Mouse (Mus musculus): ENCODE data around the gene Fam71e1. TPM values are rescaled to one million over a fixed set of nuclear protein-coding genes. Genes with fewer than 3 reads are reported as not detected.

The Fam71e1 gene
- polyA plus RNA-seq, 1 experiment from 2014 or later: 28.1 TPM

- Histone ChIP-seq H3K9me3 (0 out of 2 replicates have a peak, but pooled peaks cover 6% of the 10 kb centered on the region), H3K4me1 (peaks cover 13% of the 10 kb centered on the region), H3K4me3 (no peak overlapping the region), H3K27me3 (replicated peaks) (no peaks in the 10 kb centered on the region), H3K36me3 (peaks cover 42% of the 10 kb centered on the region), H3K4me2 (replicated peaks) (no peak overlapping the region), H3K9ac (no peak overlapping the region), H3K27ac (no peak overlapping the region)
- no peak for ATAC-seq (ENCODE audit: low FRiP score, low read depth)
- 96% methylated on average over 3 of the region's 3 CpGs for WGBS
Measured at GRCm38 (mm10) chr7:44546274-44546673, 49.9 kb downstream of the Fam71e1 start.

- WGBS: 98% methylated on average over 13 of the region's 13 CpGs
- Histone ChIP-seq H3K36me3 (peaks cover 42% of the 10 kb centered on the region), H3K27me3 (replicated peaks) (no peaks in the 10 kb centered on the region), H3K4me1 (peaks cover 13% of the 10 kb centered on the region), H3K27ac (no peak overlapping the region), H3K4me3 (no peak overlapping the region), H3K9ac (no peak overlapping the region), H3K9me3 (0 out of 2 replicates have a peak, but pooled peaks cover 6% of the 10 kb centered on the region), H3K4me2 (replicated peaks) (peak overlapping the region; percentile 92)
- ATAC-seq (ENCODE audit: low FRiP score, low read depth): no peak
Measured at GRCm38 (mm10) chr7:44547041-44547440, 50.7 kb downstream of the Fam71e1 start.

GRCm38 (mm10) chr7:44547725-44548124 is 51.3 kb downstream of the Fam71e1 start:
- ATAC-seq (ENCODE audit: low FRiP score, low read depth): no peak
- H3K9me3 ChIP-seq: 0 out of 2 replicates have a peak, but pooled peaks cover 6% of the 10 kb centered on the region
- H3K4me2 ChIP-seq (replicated peaks): peak overlapping the region; percentile 92
- peaks cover 39% of the 10 kb centered on the region for H3K36me3 ChIP-seq
- H3K4me3 ChIP-seq: peak overlapping the region; percentile 59
- WGBS: 18% methylated on average over 5 of the region's 5 CpGs
- peaks cover 13% of the 10 kb centered on the region for H3K4me1 ChIP-seq
- H3K27ac ChIP-seq: no peak overlapping the region
- H3K9ac ChIP-seq: peak overlapping the region; percentile 59
- no peaks in the 10 kb centered on the region for H3K27me3 ChIP-seq (replicated peaks)

GRCm38 (mm10) chr7:44548497-44549087 is 52.2 kb downstream of the Fam71e1 start, which contains the start of gene Pold1:
Gene Pold1, minus strand, starts transcription at chr7:44548849.
- H3K9ac ChIP-seq: peak within 1 kb of the TSS; percentile 59
- H3K4me1 ChIP-seq: peaks cover 20% of the 10 kb centered on the region
- peak within 1 kb of the TSS; percentile 59 for H3K4me3 ChIP-seq
- H3K27ac ChIP-seq: no peak within 1 kb of the TSS
- 0 out of 2 replicates have a peak, but pooled peaks cover 6% of the 10 kb centered on the region for H3K9me3 ChIP-seq
- WGBS: under 1% methylated on average over 43 of the region's 43 CpGs
- ATAC-seq (ENCODE audit: low FRiP score, low read depth): peak; percentile 85
- H3K4me2 ChIP-seq (replicated peaks): peak within 1 kb of the TSS; percentile 92
- peaks cover 33% of the 10 kb centered on the region for H3K36me3 ChIP-seq
- no peaks in the 10 kb centered on the region for H3K27me3 ChIP-seq (replicated peaks)

GRCm38 (mm10) chr7:44549621-44550408 is 53.4 kb downstream of the Fam71e1 start:
- Histone ChIP-seq H3K4me3 (no peak overlapping the region), H3K27me3 (replicated peaks) (no peaks in the 10 kb centered on the region), H3K4me1 (peaks cover 20% of the 10 kb centered on the region), H3K27ac (no peak overlapping the region), H3K4me2 (replicated peaks) (no peak overlapping the region), H3K9me3 (0 out of 2 replicates have a peak, but pooled peaks cover 6% of the 10 kb centered on the region), H3K36me3 (peaks cover 33% of the 10 kb centered on the region), H3K9ac (no peak overlapping the region)
- WGBS: 95% methylated on average over 23 of the region's 23 CpGs
- no peak for ATAC-seq (ENCODE audit: low FRiP score, low read depth)

GRCm38 (mm10) chr7:44550409-44550678 is 54.0 kb downstream of the Fam71e1 start:
- Histone ChIP-seq H3K9me3 (0 out of 2 replicates have a peak, but pooled peaks cover 6% of the 10 kb centered on the region), H3K4me3 (no peak overlapping the region), H3K27me3 (replicated peaks) (no peaks in the 10 kb centered on the region), H3K4me1 (peaks cover 20% of the 10 kb centered on the region), H3K4me2 (replicated peaks) (no peak overlapping the region), H3K36me3 (peaks cover 33% of the 10 kb centered on the region), H3K27ac (no peak overlapping the region), H3K9ac (no peak overlapping the region)
- 94% methylated on average over 12 of the region's 12 CpGs for WGBS
- no peak for ATAC-seq (ENCODE audit: low FRiP score, low read depth)

Small RNAs within 50 kb of the gene (microRNA-seq; reads per million reads assigned to microRNA genes)
- gene Mir7052 (0.66 reads per million), gene Mir7053 (not detected)

Other genes with a start within 250 kb of the Fam71e1 start
- 0.83 and 1.3 TPM in 2 replicates for gene 1700028J19Rik, start 249.9 kb upstream of the Fam71e1 start, polyA plus RNA-seq (2016; fragmentation: Nextera tagmentation; extraction: Ambion mirVana)
- gene 2410002F23Rik, start 249.9 kb upstream of the Fam71e1 start, polyA plus RNA-seq (2016; fragmentation: Nextera tagmentation; extraction: Ambion mirVana): 179 and 198 TPM in 2 replicates
- not detected in 2 replicates for gene Acp4, start 239.2 kb upstream of the Fam71e1 start, polyA plus RNA-seq (2016; fragmentation: Nextera tagmentation; extraction: Ambion mirVana)
- gene Gm15517, start 235.1 kb upstream of the Fam71e1 start, polyA plus RNA-seq (2016; fragmentation: Nextera tagmentation; extraction: Ambion mirVana): not detected in 2 replicates
- 2.1 and 2.2 TPM in 2 replicates for gene Clec11a, start 189.7 kb upstream of the Fam71e1 start, polyA plus RNA-seq (2016; fragmentation: Nextera tagmentation; extraction: Ambion mirVana)
- gene Shank1, start 186.3 kb upstream of the Fam71e1 start, polyA plus RNA-seq (2016; fragmentation: Nextera tagmentation; extraction: Ambion mirVana): 12.6 and 14.4 TPM in 2 replicates
- 10.0 and 10.2 TPM in 2 replicates for gene Syt3, start 112.5 kb upstream of the Fam71e1 start, polyA plus RNA-seq (2016; fragmentation: Nextera tagmentation; extraction: Ambion mirVana)
- gene 1700008O03Rik, start 110.8 kb upstream of the Fam71e1 start, polyA plus RNA-seq (2016; fragmentation: Nextera tagmentation; extraction: Ambion mirVana): 1.0 and 1.1 TPM in 2 replicates
- gene Lrrc4b, start 67.6 kb upstream of the Fam71e1 start, polyA plus RNA-seq (2016; fragmentation: Nextera tagmentation; extraction: Ambion mirVana): 10.4 and 12.6 TPM in 2 replicates
- gene Aspdh, start 31.2 kb upstream of the Fam71e1 start, polyA plus RNA-seq (2016; fragmentation: Nextera tagmentation; extraction: Ambion mirVana): 1.3 and 3.8 TPM in 2 replicates
- gene Josd2, start 28.6 kb upstream of the Fam71e1 start, polyA plus RNA-seq (2016; fragmentation: Nextera tagmentation; extraction: Ambion mirVana): 61.5 and 61.7 TPM in 2 replicates
- 135 and 136 TPM in 2 replicates for gene Emc10, start 52 bp upstream of the Fam71e1 start, polyA plus RNA-seq (2016; fragmentation: Nextera tagmentation; extraction: Ambion mirVana)
- gene Mybpc2, start 28.1 kb downstream of the Fam71e1 start, polyA plus RNA-seq (2016; fragmentation: Nextera tagmentation; extraction: Ambion mirVana): 0.11 and 0.14 TPM in 2 replicates
- 0.11 TPM in 1 of 2 replicates, not detected in the other for gene Spib, start 35.5 kb downstream of the Fam71e1 start, polyA plus RNA-seq (2016; fragmentation: Nextera tagmentation; extraction: Ambion mirVana)
- gene Pold1, start 52.3 kb downstream of the Fam71e1 start, polyA plus RNA-seq (2016; fragmentation: Nextera tagmentation; extraction: Ambion mirVana): 65.2 and 66.4 TPM in 2 replicates
- 69.5 and 71.2 TPM in 2 replicates for gene Nr1h2, start 57.4 kb downstream of the Fam71e1 start, polyA plus RNA-seq (2016; fragmentation: Nextera tagmentation; extraction: Ambion mirVana)
- gene Napsa, start 75.8 kb downstream of the Fam71e1 start, polyA plus RNA-seq (2016; fragmentation: Nextera tagmentation; extraction: Ambion mirVana): 0.74 and 1.5 TPM in 2 replicates
- 2.6 and 3.7 TPM in 2 replicates for gene Kcnc3, start 94.1 kb downstream of the Fam71e1 start, polyA plus RNA-seq (2016; fragmentation: Nextera tagmentation; extraction: Ambion mirVana)
- gene Myh14, start 174.3 kb downstream of the Fam71e1 start, polyA plus RNA-seq (2016; fragmentation: Nextera tagmentation; extraction: Ambion mirVana): 2.5 and 3.4 TPM in 2 replicates
- not detected in 2 replicates for gene Izumo2, start 212.2 kb downstream of the Fam71e1 start, polyA plus RNA-seq (2016; fragmentation: Nextera tagmentation; extraction: Ambion mirVana)